Mouse (Mus musculus) heart, postnatal 36 days (tissue): ENCODE results near the gene Gm28043. TPM values are rescaled to one million over a fixed set of nuclear protein-coding genes. Genes with fewer than 3 reads are reported as not detected.
A peak's percentile ranks its signal among the peaks of the same experiment; 100 is the strongest.

Experiments used
- DNase-seq, 2 experiments: peaks; one replicate each; pipeline ENCODE4 v3.0.0; 2021 to 2022
- intact Hi-C: fragments of 180-260 bp; cut with DNase I; formaldehyde crosslinking; loops from one replicate; pipeline ENCODE4 v1.15.1; 2025
- total RNA-seq, 2 experiments: library from RNA; stranded (reverse); gene quantifications; 2 replicates each; pipeline ENCODE4 v1.2.3; 2021

The Gm28043 gene
- total RNA-seq, 2 experiments from 2014 or later, result 0.78 to 0.81 TPM

DNA sequence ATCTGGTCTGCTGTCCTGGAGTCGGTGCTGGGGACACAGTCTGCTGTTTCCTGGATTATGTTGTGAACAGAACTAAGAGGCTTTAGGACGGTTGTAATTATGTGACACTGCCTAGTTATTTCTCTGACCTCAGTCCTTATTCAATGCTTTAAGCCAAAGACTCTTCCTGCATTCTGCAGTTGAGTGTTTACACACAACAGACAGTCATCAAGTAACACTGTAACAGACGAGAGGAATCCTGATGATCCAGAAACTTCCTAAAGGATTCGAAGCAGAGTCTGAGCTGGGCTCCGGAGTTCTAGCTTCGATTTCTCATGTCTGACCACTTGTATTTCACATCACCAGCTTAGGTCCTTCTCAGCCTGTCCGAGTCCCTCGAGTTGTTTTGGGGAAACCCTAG, 63.9 kb downstream of the Gm28043 start:
- intact Hi-C loops, result no loop called here

DNA sequence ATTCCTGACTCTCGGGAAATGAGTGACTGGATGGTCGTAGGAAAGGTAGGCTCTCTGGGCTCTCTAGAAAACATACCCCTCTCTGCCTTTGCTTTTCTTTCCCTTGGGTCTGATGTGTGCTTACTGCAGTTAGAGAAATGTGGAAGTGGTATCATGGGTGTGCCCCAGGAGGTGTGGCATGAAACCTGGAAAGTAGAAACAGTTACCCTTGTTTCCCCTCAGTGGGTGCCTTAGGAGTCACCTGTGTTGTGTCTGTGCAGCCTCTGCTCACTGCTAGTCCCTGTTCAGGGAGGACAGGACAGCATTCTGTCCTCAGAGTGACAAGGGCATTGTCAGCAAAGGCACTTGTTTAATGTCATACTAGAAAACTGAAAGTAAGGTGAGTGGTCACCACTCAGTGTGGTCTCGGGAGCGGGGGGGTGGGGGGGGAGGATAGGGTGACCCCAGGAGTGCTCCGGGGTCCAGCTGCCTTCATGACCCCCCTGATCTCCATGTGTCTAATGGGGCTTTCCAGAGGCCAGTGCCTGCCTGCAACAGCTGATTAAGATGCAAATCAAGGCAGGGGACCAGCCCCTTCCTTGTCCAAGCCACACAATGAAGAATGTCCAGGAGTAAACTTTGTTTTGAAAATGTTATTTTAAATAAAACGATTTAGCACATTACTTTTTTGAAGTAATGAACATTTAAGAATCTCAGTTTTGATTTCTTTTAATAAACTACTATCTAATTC, 64.5 kb downstream of the Gm28043 start:
- no peak for DNase-seq
- intact Hi-C loops, result no loop called here

More for the DNA sequence above, 63.9 kb downstream of the Gm28043 start:
- DNase-seq, result no peak

DNA sequence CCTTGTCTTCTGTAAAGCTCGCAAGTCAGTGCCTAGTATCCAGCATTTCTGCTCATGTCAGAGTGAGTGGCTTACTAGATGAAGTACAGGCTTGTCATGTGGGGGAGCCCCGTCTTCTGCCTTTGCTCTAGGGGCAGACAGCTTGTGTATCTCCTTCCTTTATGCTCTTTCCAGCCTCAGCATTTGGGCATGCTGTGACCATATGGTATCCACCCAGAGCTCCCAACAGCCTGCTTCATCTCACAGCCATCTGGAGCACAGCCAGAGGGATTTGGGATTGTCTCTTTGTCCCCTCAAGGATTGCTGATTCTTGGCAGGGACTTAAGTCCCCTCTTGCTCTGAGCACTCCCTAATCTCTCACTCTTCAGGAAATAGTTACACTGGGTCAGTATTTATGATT, 65.5 kb downstream of the Gm28043 start:
- intact Hi-C loops, result no loop called here
- no peak for DNase-seq

DNA sequence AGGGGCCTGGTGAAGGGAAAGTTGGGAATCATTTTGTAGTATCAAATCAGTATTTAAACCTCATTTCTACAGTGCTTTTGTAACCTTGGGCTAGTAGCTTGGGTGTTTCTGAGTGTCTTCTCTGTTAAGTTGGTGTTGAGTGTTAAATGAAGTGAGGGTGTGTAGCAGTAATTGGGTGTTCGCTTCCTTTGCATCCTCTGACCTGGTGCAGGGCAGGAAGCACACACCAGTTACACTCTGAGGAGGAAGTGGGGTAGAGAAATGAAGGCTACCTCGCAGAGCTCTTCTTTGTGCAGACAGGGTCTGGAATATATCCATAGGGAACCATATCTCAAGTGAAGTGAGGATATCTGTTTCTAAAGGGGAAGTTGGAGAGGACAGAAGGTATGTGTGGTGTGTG, 66.2 kb downstream of the Gm28043 start:
- DNase-seq, result no peak
- intact Hi-C loops, result no loop called here

GRCm38 (mm10) chr17:29681669-29682068, 67.0 kb downstream of the Gm28043 start:
- DNase-seq, result no peak
- intact Hi-C loops, result no loop called here

DNA sequence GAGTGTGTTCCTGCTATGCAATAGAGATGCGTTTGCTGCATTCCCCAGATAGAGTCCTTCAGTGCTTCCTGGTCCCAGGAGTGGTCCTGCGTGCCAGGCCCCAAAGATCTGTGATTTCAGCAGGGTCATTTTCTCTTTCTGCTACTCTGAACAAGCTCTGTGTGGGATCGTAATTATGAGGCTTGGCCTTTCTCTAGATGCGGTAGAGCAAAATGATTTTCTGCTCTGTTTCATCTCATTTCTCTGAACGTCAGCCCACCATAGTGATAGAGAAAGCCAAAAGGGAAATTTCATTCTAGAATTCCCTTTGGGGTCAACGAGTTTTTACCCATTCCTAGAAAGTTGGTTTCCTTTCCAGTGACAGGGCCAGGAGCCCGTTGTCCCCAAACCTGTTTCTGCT, 67.6 kb downstream of the Gm28043 start:
- no peak for DNase-seq
- intact Hi-C loops, result no loop called here

- DNase-seq, result no peak
- intact Hi-C loops, result no loop called here
These were observed 68.5 kb downstream of the Gm28043 start for GRCm38 (mm10) chr17:29683127-29683526.

- intact Hi-C loops, result no loop called here
- no peak for DNase-seq
These were observed 69.6 kb downstream of the Gm28043 start for GRCm38 (mm10) chr17:29684275-29684674.

- no peak for DNase-seq
- intact Hi-C loops, result no loop called here
These were observed 72.1 kb downstream of the Gm28043 start for GRCm38 (mm10) chr17:29686771-29687170.

- no peak for DNase-seq
- intact Hi-C loops, result no loop called here
These were observed 72.7 kb downstream of the Gm28043 start for GRCm38 (mm10) chr17:29687373-29687772.

GRCm38 (mm10) chr17:29688610-29689009, 73.9 kb downstream of the Gm28043 start:
- DNase-seq, result no peak
- intact Hi-C loops, result no loop called here

GRCm38 (mm10) chr17:29690257-29690656, 75.6 kb downstream of the Gm28043 start:
- no peak for DNase-seq
- intact Hi-C loops, result no loop called here

- no peak for DNase-seq
- intact Hi-C loops, result no loop called here
These were observed 78.2 kb downstream of the Gm28043 start for GRCm38 (mm10) chr17:29692827-29693226.

GRCm38 (mm10) chr17:29693571-29693970, 78.9 kb downstream of the Gm28043 start:
- intact Hi-C loops, result no loop called here
- DNase-seq, result no peak

GRCm38 (mm10) chr17:29694516-29694915, 79.8 kb downstream of the Gm28043 start:
- intact Hi-C loops, result no loop called here

DNA sequence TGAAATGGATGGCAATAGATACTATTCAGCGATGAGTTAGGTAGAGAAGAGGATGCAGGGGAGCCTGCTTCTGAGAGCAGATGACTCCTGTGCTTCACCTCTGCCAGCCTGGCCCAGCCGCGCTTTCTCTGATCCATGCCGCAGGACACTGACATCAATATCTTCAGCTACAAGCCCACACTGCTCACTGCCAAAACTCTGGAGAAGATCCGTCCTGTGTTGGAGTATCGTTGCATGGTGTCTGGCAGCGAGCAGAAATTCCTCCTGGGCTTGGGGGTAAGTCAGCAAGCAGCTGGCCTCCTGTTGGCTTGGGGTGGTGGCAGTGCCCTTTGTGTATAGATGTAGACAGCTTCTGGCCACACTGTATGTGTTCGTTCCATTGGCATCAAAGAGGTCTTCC, 82.3 kb downstream of the Gm28043 start:
- intact Hi-C loops, result no loop called here
- DNase-seq, result no peak

More at GRCm38 (mm10) chr17:29694516-29694915, 79.8 kb downstream of the Gm28043 start:
- DNase-seq, result no peak

- intact Hi-C loops, result no loop called here
- DNase-seq, result no peak
These were observed 83.7 kb downstream of the Gm28043 start for GRCm38 (mm10) chr17:29698421-29698820.

DNA sequence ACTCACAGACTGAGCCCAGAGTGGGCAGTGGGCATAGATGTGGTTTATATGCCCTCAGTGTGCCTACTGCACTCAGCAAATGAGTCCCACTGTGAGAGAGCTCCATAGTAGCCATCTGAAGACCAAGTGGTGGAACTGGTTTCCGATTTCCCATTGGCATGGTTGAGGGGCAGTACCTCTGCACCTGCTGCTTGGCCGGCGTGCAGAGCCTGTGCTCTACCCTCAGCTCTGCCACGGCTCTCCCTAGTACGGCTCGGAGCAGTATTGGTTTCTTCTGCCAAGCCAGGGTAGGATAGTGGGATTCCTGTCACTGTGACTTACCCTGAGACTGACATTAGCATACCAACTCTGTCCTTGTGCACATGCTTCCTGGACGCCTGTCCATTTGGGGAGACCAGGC, 85.9 kb downstream of the Gm28043 start:
- intact Hi-C loops, result no loop called here
- no peak for DNase-seq

DNA sequence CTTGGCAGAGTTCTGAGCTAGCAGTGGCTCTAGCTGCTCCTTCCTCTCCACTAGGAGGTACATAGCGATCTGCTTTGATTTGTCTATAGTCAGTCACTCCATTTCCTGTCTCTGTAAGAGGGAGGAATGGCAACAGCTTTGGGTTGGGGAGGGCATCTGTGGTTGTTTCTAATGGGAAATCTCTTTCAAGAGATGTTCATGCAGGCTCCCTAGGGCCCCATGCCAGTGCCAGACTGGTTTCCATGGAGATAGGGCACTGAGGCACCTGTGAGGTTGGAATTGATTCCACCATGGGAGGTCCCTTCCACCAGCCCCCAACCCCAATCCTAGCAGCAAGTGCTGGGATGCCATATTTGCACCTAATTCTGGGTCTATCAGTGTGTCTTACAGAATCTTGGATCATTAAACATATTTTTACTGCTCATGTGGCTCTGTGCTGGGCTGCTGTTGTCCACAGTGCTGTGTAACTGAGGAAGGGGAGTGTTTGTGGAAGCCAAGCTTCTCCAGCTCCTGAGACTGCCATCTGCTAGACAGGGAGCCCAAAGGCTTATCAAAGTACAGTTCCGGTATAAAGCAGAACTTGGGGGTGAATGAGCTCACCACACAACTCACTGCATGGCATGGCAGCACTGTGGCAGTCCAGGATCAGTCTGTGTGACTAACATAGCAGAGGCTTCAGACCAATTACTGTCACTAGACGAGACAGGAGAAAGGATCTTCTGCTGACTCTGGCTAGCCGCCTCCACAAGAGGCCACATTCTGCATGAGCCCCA, 88.4 kb downstream of the Gm28043 start:
- intact Hi-C loops, result no loop called here
- DNase-seq, result no peak

GRCm38 (mm10) chr17:29704781-29705180, 90.1 kb downstream of the Gm28043 start:
- DNase-seq, result peak; percentile 41 to 45

GRCm38 (mm10) chr17:29705881-29706280, 91.2 kb downstream of the Gm28043 start:
- intact Hi-C loops, result loop anchor here (1.0 kb wide), 2 partner anchors 66 to 178 kb away; no protein-coding TSS in a partner anchor
- no peak for DNase-seq

More at GRCm38 (mm10) chr17:29704781-29705180, 90.1 kb downstream of the Gm28043 start:
- intact Hi-C loops, result loop anchor here (1.0 kb wide), 2 partner anchors 68 to 180 kb away; no protein-coding TSS in a partner anchor
